Mouse (Mus musculus): ENCODE results near the gene Pmpcb. TPM values are rescaled to one million over a fixed set of nuclear protein-coding genes. Genes with fewer than 3 reads are reported as not detected.
"Not testable (repeated sequence)": the region's sequence is repeated elsewhere in the genome, so short reads cannot be mapped to it uniquely, and the experiment has no call there.

Pmpcb gene
- polyA plus RNA-seq (2014; fragmentation: Nextera tagmentation; extraction: Ambion mirVana), result 96.9 and 106 TPM in 2 replicates

GRCm38 (mm10) chr5:21736956-21737585, at the start of gene Pmpcb:
TSS of gene Pmpcb (plus strand) at chr5:21737141.
- under 1% methylated on average over 42 of the region's 42 CpGs for WGBS
- Histone ChIP-seq H3K9ac (ENCODE audit: low read length) (peak within 1 kb of the TSS; percentile 66), H3K36me3 (ENCODE audit: control insufficient read depth, insufficient read depth, low read length) (peaks cover 5% of the 10 kb centered on the region), H3K4me3 (ENCODE audit: low read depth, low read length) (peak within 1 kb of the TSS; percentile 79), H3K4me2 (ENCODE audit: low read depth, severe bottlenecking) (peak within 1 kb of the TSS; percentile 52), H3K27me3 (ENCODE audit: control insufficient read depth, insufficient read depth, low read length) (no peaks in the 10 kb centered on the region), H3K4me1 (ENCODE audit: control insufficient read depth, insufficient read depth, low read length) (peaks cover 3% of the 10 kb centered on the region; the same call in 1 of the 2 replicates), H3K27ac (replicated peaks; ENCODE audit: low read depth, low read length) (peak within 1 kb of the TSS; percentile 49; the same call in 1 of the 2 replicates), H3K9me3 (ENCODE audit: control insufficient read depth, low read length) (no peaks in the 10 kb centered on the region)
- ATAC-seq (ENCODE audit: insufficient number of reproducible peaks, low FRiP score, low TSS enrichment, low read depth), result peak; percentile 83
- peak; percentile 92 for DNase-seq (ENCODE audit: low spot score)

- Histone ChIP-seq H3K9me3 (ENCODE audit: control insufficient read depth, low read length) (no peaks in the 10 kb centered on the region), H3K9ac (ENCODE audit: low read length) (no peak overlapping the region), H3K4me1 (ENCODE audit: control insufficient read depth, insufficient read depth, low read length) (no peaks in the 10 kb centered on the region), H3K27ac (replicated peaks; ENCODE audit: low read depth, low read length) (no peak overlapping the region), H3K27me3 (ENCODE audit: control insufficient read depth, insufficient read depth, low read length) (no peaks in the 10 kb centered on the region), H3K4me2 (ENCODE audit: low read depth, severe bottlenecking) (no peak overlapping the region), H3K36me3 (ENCODE audit: control insufficient read depth, insufficient read depth, low read length) (no peaks in the 10 kb centered on the region), H3K4me3 (ENCODE audit: low read depth, low read length) (no peak overlapping the region)
- DNase-seq (ENCODE audit: low spot score) (no peak), ATAC-seq (ENCODE audit: insufficient number of reproducible peaks, low FRiP score, low TSS enrichment, low read depth) (no peak)
- WGBS, result 94% methylated on average over 5 of the region's 5 CpGs
These were observed 44.7 kb upstream of the Pmpcb start for GRCm38 (mm10) chr5:21692230-21692629.

GRCm38 (mm10) chr5:21693372-21693870, 43.5 kb upstream of the Pmpcb start:
- Histone ChIP-seq H3K4me3 (ENCODE audit: low read depth, low read length) (no peak overlapping the region), H3K9me3 (ENCODE audit: control insufficient read depth, low read length) (no peaks in the 10 kb centered on the region), H3K4me2 (ENCODE audit: low read depth, severe bottlenecking) (no peak overlapping the region), H3K27me3 (ENCODE audit: control insufficient read depth, insufficient read depth, low read length) (no peaks in the 10 kb centered on the region), H3K27ac (replicated peaks; ENCODE audit: low read depth, low read length) (no peak overlapping the region), H3K36me3 (ENCODE audit: control insufficient read depth, insufficient read depth, low read length) (no peaks in the 10 kb centered on the region), H3K4me1 (ENCODE audit: control insufficient read depth, insufficient read depth, low read length) (no peaks in the 10 kb centered on the region), H3K9ac (ENCODE audit: low read length) (no peak overlapping the region)
- ATAC-seq (ENCODE audit: insufficient number of reproducible peaks, low FRiP score, low TSS enrichment, low read depth) (no peak), DNase-seq (ENCODE audit: low spot score) (no peak)
- 27% methylated on average over 3 of the region's 3 CpGs for WGBS

GRCm38 (mm10) chr5:21694854-21695490, 42.0 kb upstream of the Pmpcb start:
- H3K9me3 ChIP-seq (ENCODE audit: control insufficient read depth, low read length), result no peaks in the 10 kb centered on the region
- H3K27ac ChIP-seq (replicated peaks; ENCODE audit: low read depth, low read length), result no peak overlapping the region
- no peaks in the 10 kb centered on the region for H3K4me1 ChIP-seq (ENCODE audit: control insufficient read depth, insufficient read depth, low read length)
- DNase-seq (ENCODE audit: low spot score), result no peak
- no peak overlapping the region for H3K9ac ChIP-seq (ENCODE audit: low read length)
- ATAC-seq (ENCODE audit: insufficient number of reproducible peaks, low FRiP score, low TSS enrichment, low read depth), result no peak
- H3K27me3 ChIP-seq (ENCODE audit: control insufficient read depth, insufficient read depth, low read length), result no peaks in the 10 kb centered on the region
- H3K36me3 ChIP-seq (ENCODE audit: control insufficient read depth, insufficient read depth, low read length), result no peaks in the 10 kb centered on the region
- 92% methylated on average over 3 of the region's 3 CpGs for WGBS
- no peak overlapping the region for H3K4me3 ChIP-seq (ENCODE audit: low read depth, low read length)
- no peak overlapping the region for H3K4me2 ChIP-seq (ENCODE audit: low read depth, severe bottlenecking)

- H3K9me3 ChIP-seq (ENCODE audit: control insufficient read depth, low read length); H3K4me1 ChIP-seq (ENCODE audit: control insufficient read depth, insufficient read depth, low read length); H3K27me3 ChIP-seq (ENCODE audit: control insufficient read depth, insufficient read depth, low read length); ATAC-seq (ENCODE audit: insufficient number of reproducible peaks, low FRiP score, low TSS enrichment, low read depth); DNase-seq (ENCODE audit: low spot score); H3K27ac ChIP-seq (replicated peaks; ENCODE audit: low read depth, low read length); H3K9ac ChIP-seq (ENCODE audit: low read length); H3K4me2 ChIP-seq (ENCODE audit: low read depth, severe bottlenecking); H3K36me3 ChIP-seq (ENCODE audit: control insufficient read depth, insufficient read depth, low read length); H3K4me3 ChIP-seq (ENCODE audit: low read depth, low read length): not testable (repeated sequence)
- 91% methylated on average over 3 of the region's 3 CpGs for WGBS
These were observed 37.4 kb upstream of the Pmpcb start for GRCm38 (mm10) chr5:21699555-21699954.

- 19% methylated on average over 10 of the region's 10 CpGs for WGBS
- no peaks in the 10 kb centered on the region for H3K27me3 ChIP-seq (ENCODE audit: control insufficient read depth, insufficient read depth, low read length)
- no peak overlapping the region for H3K9ac ChIP-seq (ENCODE audit: low read length)
- ATAC-seq (ENCODE audit: insufficient number of reproducible peaks, low FRiP score, low TSS enrichment, low read depth) (no peak), DNase-seq (ENCODE audit: low spot score) (no peak)
- H3K27ac ChIP-seq (replicated peaks; ENCODE audit: low read depth, low read length), result no peak overlapping the region
- peak overlapping the region; percentile 73 for H3K4me3 ChIP-seq (ENCODE audit: low read depth, low read length)
- no peaks in the 10 kb centered on the region for H3K36me3 ChIP-seq (ENCODE audit: control insufficient read depth, insufficient read depth, low read length)
- H3K9me3 ChIP-seq (ENCODE audit: control insufficient read depth, low read length), result no peaks in the 10 kb centered on the region
- H3K4me1 ChIP-seq (ENCODE audit: control insufficient read depth, insufficient read depth, low read length), result no peaks in the 10 kb centered on the region
- peak overlapping the region; percentile 65 for H3K4me2 ChIP-seq (ENCODE audit: low read depth, severe bottlenecking)
These were observed 36.6 kb upstream of the Pmpcb start for GRCm38 (mm10) chr5:21700272-21700821.

- peak overlapping the region; percentile 21; the same call in 1 of the 2 replicates for H3K27ac ChIP-seq (replicated peaks; ENCODE audit: low read depth, low read length)
- ATAC-seq (ENCODE audit: insufficient number of reproducible peaks, low FRiP score, low TSS enrichment, low read depth) (peak; percentile 66; the same call in 1 of the 2 replicates), DNase-seq (ENCODE audit: low spot score) (no peak)
- H3K4me3 ChIP-seq (ENCODE audit: low read depth, low read length), result peak overlapping the region; percentile 73
- H3K36me3 ChIP-seq (ENCODE audit: control insufficient read depth, insufficient read depth, low read length), result no peaks in the 10 kb centered on the region
- H3K9ac ChIP-seq (ENCODE audit: low read length), result peak overlapping the region; percentile 24
- H3K9me3 ChIP-seq (ENCODE audit: control insufficient read depth, low read length), result no peaks in the 10 kb centered on the region
- H3K4me2 ChIP-seq (ENCODE audit: low read depth, severe bottlenecking), result peak overlapping the region; percentile 65
- H3K4me1 ChIP-seq (ENCODE audit: control insufficient read depth, insufficient read depth, low read length), result no peaks in the 10 kb centered on the region
- no peaks in the 10 kb centered on the region for H3K27me3 ChIP-seq (ENCODE audit: control insufficient read depth, insufficient read depth, low read length)
- WGBS, result under 1% methylated on average over 22 of the region's 22 CpGs
These were observed 36.0 kb upstream of the Pmpcb start for GRCm38 (mm10) chr5:21700934-21701333.

- Histone ChIP-seq H3K27me3 (ENCODE audit: control insufficient read depth, insufficient read depth, low read length) (no peaks in the 10 kb centered on the region), H3K9me3 (ENCODE audit: control insufficient read depth, low read length) (no peaks in the 10 kb centered on the region), H3K4me2 (ENCODE audit: low read depth, severe bottlenecking) (peak within 1 kb of the TSS; percentile 65), H3K4me1 (ENCODE audit: control insufficient read depth, insufficient read depth, low read length) (no peaks in the 10 kb centered on the region), H3K36me3 (ENCODE audit: control insufficient read depth, insufficient read depth, low read length) (no peaks in the 10 kb centered on the region), H3K4me3 (ENCODE audit: low read depth, low read length) (peak within 1 kb of the TSS; percentile 73), H3K27ac (replicated peaks; ENCODE audit: low read depth, low read length) (peak within 1 kb of the TSS; percentile 90), H3K9ac (ENCODE audit: low read length) (peak within 1 kb of the TSS; percentile 90)
- WGBS, result under 1% methylated on average over 43 of the region's 59 CpGs
- ATAC-seq (ENCODE audit: insufficient number of reproducible peaks, low FRiP score, low TSS enrichment, low read depth), result peak; percentile 99
- peak; percentile 98 for DNase-seq (ENCODE audit: low spot score)
These were observed 35.5 kb upstream of the Pmpcb start, which contains the start of gene Napepld for GRCm38 (mm10) chr5:21701351-21702008. TSS of gene Napepld (minus strand) at chr5:21701396.
